Mouse (Mus musculus) gastrocnemius, postnatal 10 days (tissue): ENCODE measurements around the gene Psmd9. TPM values are rescaled to one million over a fixed set of nuclear protein-coding genes. Genes with fewer than 3 reads are reported as not detected.
A peak's percentile ranks its signal among the peaks of the same experiment; 100 is the strongest.

Experiments
- DNase-seq: peaks from one replicate; pipeline ENCODE4 v3.0.0; 2021; ENCODE audit warnings: mixed read lengths
- total RNA-seq, 2 experiments: library from RNA; stranded (reverse); gene quantifications; 2 replicates each; pipeline ENCODE4 v1.2.3; 2021

Psmd9 gene
- total RNA-seq, 2 experiments from 2014 or later, result 19.6 to 20.0 TPM

GRCm38 (mm10) chr5:123150641-123151040, 18.6 kb upstream of the Psmd9 start:
- no peak for DNase-seq

DNA sequence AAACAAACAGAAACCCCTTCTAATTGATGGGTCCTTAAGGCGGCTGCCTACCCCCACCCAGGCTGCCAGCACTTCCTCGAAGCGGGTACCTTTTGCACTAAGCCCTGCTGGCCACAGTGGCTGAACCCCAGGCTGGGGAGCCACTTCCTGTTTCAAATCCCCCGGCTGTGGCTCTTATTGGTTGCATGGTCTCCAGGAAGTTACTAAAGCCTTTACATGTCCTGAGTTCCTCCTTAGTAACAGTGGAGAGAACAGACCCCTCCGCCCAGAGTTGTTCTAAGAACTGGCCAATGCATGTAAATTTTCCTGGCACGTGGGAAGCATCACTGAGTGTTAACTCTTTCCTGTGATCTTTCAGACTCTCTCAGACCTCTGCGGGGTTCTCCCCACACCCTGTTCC, 18.1 kb upstream of the Psmd9 start:
- DNase-seq, result no peak

DNA sequence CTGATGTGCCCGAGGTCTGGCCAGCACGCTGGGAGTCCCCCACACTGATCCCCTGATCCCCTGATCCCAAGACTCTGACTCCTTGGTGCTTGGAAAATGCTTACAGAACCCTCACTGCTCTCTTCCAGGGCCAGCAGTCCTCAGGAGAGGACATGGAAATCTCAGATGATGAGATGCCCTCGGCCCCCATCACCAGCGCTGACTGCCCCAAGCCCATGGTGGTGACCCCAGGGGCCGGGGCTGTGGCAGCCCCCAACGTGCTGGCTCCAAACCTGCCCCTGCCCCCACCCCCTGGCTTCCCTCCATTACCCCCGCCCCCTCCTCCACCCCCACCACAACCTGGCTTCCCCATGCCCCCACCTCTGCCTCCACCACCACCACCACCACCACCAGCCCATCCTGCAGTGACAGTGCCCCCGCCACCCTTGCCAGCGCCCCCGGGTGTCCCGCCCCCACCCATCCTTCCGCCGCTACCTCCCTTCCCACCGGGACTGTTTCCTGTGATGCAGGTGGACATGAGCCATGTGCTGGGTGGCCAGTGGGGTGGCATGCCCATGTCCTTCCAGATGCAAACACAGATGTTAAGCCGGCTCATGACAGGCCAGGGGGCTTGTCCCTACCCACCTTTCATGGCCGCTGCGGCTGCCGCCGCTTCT, 17.4 kb upstream of the Psmd9 start:
- DNase-seq, result no peak

- no peak for DNase-seq
Observed at GRCm38 (mm10) chr5:123152901-123153300, 16.3 kb upstream of the Psmd9 start.

GRCm38 (mm10) chr5:123155425-123155824, 13.8 kb upstream of the Psmd9 start:
- DNase-seq, result peak; percentile 55

DNA sequence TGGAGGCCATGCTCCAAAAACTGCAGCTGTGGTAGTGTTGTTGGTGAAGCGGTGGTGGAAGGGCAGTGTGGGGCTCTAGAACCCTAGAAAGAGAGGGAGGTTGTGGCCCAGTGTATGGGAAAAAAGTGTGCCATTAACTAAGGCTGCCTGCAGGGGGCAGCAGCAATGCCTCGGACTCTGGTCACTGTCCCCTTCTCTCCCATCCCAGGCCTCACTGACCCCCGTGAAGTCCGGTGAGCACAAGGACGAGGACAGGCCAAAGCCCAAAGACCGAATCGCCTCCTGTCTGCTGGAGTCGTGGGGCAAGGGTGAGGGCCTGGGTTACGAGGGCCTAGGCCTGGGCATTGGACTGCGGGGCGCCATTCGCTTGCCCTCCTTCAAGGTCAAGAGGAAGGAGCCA, 12.4 kb upstream of the Psmd9 start:
- no peak for DNase-seq

GRCm38 (mm10) chr5:123157972-123158371, 11.2 kb upstream of the Psmd9 start:
- DNase-seq, result no peak

GRCm38 (mm10) chr5:123159446-123159845, 9.8 kb upstream of the Psmd9 start:
- DNase-seq, result no peak

DNA sequence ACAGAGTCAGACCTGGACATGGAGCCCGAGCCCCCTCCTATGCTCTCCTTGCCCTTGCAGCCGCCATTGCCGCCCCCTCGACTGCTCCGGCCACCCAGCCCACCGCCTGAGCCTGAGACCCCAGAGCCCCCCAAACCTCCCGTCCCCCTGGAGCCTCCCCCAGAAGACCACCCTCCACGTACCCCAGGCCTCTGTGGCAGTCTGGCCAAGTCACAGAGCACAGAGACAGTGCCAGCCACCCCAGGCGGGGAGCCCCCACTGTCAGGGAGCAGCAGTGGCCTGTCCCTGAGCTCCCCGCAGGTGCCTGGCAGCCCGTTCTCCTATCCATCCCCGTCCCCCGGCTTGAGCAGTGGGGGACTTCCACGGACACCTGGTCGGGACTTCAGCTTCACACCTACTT, 9.3 kb upstream of the Psmd9 start:
- DNase-seq, result no peak

- no peak for DNase-seq
Observed at GRCm38 (mm10) chr5:123160341-123160740, 8.9 kb upstream of the Psmd9 start.

GRCm38 (mm10) chr5:123162942-123163341, 6.3 kb upstream of the Psmd9 start:
- DNase-seq, result no peak

GRCm38 (mm10) chr5:123166437-123166836, 2.8 kb upstream of the Psmd9 start:
- DNase-seq, result no peak

DNA sequence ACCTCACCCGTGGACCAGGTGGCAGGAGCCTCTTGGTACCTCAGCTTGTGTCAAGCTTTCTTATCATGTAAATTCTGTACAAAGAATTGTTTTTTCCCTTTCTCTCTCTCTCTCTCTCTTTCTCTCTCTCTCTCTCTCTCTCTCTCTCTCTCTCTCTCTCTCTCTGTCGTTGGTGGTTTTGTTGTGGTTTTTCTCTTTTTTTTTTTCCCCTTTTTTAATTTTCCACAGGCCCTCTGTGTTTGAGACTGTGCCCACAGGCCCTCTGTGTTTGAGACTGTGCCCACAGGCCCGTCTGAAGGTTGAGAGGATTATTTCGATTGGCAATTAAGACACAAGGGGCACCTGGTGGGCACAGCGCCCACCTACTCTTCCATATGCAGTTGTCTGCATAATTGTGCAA, 1.6 kb upstream of the Psmd9 start:
- DNase-seq, result no peak

- DNase-seq, result no peak
Observed at GRCm38 (mm10) chr5:123170365-123170764, 1.2 kb downstream of the Psmd9 start.

- peak; percentile 87 for DNase-seq
Observed at GRCm38 (mm10) chr5:123171646-123172350, 2.6 kb downstream of the Psmd9 start.

DNA sequence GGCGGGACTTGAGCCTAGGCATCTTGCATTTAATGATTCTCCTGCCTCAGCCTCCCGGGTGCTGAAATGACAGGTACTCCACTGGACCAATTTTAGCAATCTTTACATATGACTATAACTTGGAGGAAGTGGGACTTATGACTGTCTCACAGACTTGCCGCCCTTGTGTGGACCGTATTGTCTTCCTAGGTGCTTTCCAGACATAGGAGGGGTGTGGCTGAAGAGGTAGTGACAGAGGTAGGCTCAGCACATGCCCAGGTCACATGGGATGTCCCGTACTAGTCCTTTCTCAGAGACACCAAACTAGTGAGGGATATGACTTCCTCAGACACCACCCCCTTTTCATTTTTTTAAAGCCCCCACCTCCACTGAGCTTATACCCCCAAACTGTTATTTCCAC, 9.6 kb downstream of the Psmd9 start:
- no peak for DNase-seq

DNA sequence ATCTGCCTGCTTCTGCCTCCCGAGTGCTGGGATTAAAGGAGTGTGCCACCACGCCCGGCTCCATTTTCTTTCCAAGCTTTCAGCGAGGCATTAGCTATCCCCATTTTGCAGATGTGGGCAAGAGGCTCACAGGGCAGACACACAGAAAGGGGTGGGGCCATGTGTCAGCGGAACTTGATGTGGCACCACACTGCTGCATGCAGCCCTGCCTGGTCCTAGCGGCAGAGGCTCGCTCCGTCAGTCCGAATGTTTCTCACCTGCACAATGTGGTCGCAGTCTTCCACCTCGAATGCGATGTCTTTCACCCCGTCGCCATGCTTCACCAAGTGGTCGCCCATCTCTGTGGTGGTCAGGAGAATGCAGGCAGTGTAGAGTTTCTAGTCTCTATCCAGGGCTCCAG, 11.2 kb downstream of the Psmd9 start:
- DNase-seq, result no peak

DNA sequence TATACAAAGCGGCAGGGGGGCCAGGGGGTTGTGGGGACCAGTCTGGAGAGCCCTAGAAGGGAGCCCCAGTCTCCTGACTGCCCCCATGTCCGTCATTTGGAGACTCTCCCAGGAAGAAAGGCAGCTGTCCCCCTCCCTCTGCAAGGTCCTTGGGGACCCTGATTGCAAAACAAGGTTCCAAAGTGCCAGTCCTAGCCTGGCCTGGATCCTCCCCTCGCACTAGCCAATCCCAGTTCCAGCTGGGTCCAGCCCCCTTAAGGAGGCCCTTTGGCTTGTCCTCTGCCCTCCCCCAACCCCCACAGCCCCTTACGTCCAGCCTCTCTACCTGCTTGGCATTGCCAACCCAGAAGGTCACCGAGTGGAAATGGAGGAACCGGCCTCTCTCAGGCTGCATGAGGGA, 12.3 kb downstream of the Psmd9 start:
- DNase-seq, result no peak

DNA sequence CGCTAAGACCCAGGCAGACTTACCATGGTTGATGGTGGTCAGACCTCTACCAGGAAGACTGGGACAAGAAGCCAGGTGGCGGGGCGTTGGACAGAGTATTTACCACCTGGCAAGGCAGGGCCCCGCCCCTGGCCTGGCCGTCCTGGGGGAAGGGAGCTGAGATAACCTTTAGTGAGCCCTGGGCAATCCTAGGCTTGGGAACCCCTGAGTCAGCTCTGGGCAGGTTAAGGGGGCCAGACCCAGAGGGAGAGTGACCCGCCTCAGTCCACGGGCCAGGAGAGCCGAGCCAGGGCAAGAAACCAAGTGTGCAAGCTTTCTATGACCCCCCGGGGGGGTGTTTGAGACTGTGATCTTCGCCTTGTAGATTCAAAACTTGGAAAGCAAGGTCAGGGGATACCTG, 13.4 kb downstream of the Psmd9 start, which contains the start of gene Hpd:
Hpd (minus strand) TSS at position 77 of the 400 bp plus-strand sequence.
- DNase-seq, result no peak

GRCm38 (mm10) chr5:123185966-123186365, 16.8 kb downstream of the Psmd9 start:
- DNase-seq, result no peak

DNA sequence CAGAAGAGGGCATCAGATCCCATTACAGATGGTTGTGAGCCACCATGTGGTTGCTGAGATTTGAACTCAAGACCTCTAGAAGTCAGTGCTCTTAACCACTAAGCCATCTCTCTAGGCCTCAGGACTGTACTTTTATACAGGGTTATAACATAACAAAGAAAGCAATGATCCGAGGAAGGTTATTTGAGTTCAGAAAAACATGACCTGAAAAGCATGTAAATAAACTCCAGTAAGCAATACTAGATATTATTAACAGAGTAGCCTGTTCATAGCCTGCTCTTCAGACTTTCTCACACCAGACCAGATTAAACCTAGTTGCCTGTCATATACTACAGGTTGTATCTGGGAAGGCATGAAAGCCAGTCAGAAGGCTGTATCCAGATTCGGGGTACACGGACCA, 18.1 kb downstream of the Psmd9 start:
- no peak for DNase-seq

DNA sequence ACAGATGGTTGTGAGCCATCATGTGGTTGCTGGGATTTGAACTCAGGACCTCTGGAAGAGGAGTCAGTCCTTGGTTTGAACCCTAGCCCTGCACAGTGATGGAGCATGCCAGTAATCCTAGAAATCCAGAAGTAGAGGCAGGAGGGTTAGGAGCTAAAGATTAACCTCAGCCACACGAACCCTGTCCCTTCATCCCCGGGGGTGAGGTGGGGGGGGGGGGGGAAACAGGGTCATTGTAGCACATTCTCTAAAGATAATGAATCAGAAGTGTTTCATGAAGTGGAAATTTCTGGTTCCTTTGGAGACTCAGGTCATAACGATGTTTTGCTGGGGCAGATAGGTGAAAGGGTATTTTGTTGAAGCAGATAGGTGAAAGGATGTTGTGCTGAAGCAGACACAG, 21.7 kb downstream of the Psmd9 start:
- DNase-seq, result no peak

GRCm38 (mm10) chr5:123191427-123191826, 22.2 kb downstream of the Psmd9 start:
- no peak for DNase-seq

GRCm38 (mm10) chr5:123192606-123193150, 23.5 kb downstream of the Psmd9 start:
- DNase-seq, result no peak
